Mouse (Mus musculus): ENCODE data around the gene Sostdc1. TPM values are rescaled to one million over a fixed set of nuclear protein-coding genes. Genes with fewer than 3 reads are reported as not detected.
A peak's percentile ranks its signal among the peaks of the same experiment; 100 is the strongest.

Gene Sostdc1
- polyA plus RNA-seq (2011; ENCODE audit: insufficient read length, low read depth, missing spikeins), result 1.1 and 2.4 TPM in 2 replicates

DNA sequence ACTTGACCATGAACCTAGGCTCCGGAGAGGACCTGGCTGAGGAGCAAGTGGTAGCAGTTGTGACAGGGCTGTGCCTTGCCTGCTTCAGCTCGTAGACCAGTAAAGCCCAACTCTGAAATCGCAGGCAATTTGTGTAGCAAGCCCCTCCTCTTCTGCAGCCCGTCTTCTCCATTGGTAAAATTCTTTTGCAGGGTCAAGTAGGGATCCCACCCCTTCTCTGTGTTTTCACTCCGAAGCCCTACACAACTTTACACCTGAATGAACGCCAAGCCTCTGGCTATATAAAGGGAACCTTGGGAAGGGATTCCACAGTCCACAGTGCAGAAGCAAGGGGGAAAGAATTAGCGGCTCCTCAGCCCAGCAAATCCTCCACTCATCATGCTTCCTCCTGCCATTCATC is at the start of gene Sostdc1:
Gene Sostdc1, plus strand, starts transcription at position 224 of the 400 bp plus-strand sequence.
- H3K4me3 ChIP-seq (ENCODE audit: insufficient read depth, low read length), result peak within 1 kb of the TSS; percentile 10; the same call in 1 of the 2 replicates
- H3K27ac ChIP-seq (ENCODE audit: insufficient read depth, low read length), result no peak within 1 kb of the TSS
- H3K4me1 ChIP-seq (ENCODE audit: control insufficient read depth, insufficient read depth, low read length), result no peaks in the 10 kb centered on the region
- TF ChIP-seq CTCF (IDR thresholded peaks at IDR 0.05; ENCODE audit: borderline replicate concordance, insufficient read depth, low read length) (no peak), POLR2A (IDR thresholded peaks at IDR 0.05; ENCODE audit: low read depth, low read length) (no peak)

GRCm38 (mm10) chr12:36267670-36268246 is 46.2 kb upstream of the Sostdc1 start:
- Histone ChIP-seq H3K27ac (ENCODE audit: insufficient read depth, low read length) (no peak overlapping the region), H3K4me1 (ENCODE audit: control insufficient read depth, insufficient read depth, low read length) (no peaks in the 10 kb centered on the region), H3K4me3 (ENCODE audit: insufficient read depth, low read length) (no peak overlapping the region)
- TF ChIP-seq POLR2A (IDR thresholded peaks at IDR 0.05; ENCODE audit: low read depth, low read length) (no peak), CTCF (IDR thresholded peaks at IDR 0.05; ENCODE audit: borderline replicate concordance, insufficient read depth, low read length) (no peak)

- Histone ChIP-seq H3K4me1 (ENCODE audit: control insufficient read depth, insufficient read depth, low read length) (no peaks in the 10 kb centered on the region), H3K4me3 (ENCODE audit: insufficient read depth, low read length) (no peak overlapping the region), H3K27ac (ENCODE audit: insufficient read depth, low read length) (no peak overlapping the region)
- TF ChIP-seq CTCF (IDR thresholded peaks at IDR 0.05; ENCODE audit: borderline replicate concordance, insufficient read depth, low read length) (no peak), POLR2A (IDR thresholded peaks at IDR 0.05; ENCODE audit: low read depth, low read length) (no peak)
Observed at GRCm38 (mm10) chr12:36274823-36275222, 39.1 kb upstream of the Sostdc1 start.

DNA sequence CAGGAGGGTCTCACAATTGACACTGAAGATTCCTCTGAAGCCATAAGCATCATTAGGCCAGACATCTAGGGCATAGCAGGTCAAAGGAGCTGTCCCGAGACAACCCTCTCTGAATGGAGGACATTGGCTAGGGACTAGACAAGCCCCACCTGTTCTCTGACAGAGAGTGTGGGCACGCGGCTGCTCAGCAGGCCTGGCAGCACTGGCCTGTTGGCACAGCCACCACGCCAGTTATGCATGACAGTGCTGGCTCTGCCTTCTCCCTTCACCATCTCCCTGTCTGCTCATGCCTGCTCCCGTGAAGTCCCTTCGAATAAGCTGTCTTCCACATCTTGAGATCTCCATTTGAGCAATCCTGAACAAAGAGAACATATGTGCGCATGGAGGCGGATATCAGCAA is 24.3 kb upstream of the Sostdc1 start:
- H3K27ac ChIP-seq (ENCODE audit: insufficient read depth, low read length), result no peak overlapping the region
- no peaks in the 10 kb centered on the region for H3K4me1 ChIP-seq (ENCODE audit: control insufficient read depth, insufficient read depth, low read length)
- no peak for TF ChIP-seq POLR2A (IDR thresholded peaks at IDR 0.05; ENCODE audit: low read depth, low read length)
- no peak for TF ChIP-seq CTCF (IDR thresholded peaks at IDR 0.05; ENCODE audit: borderline replicate concordance, insufficient read depth, low read length)
- no peak overlapping the region for H3K4me3 ChIP-seq (ENCODE audit: insufficient read depth, low read length)

DNA sequence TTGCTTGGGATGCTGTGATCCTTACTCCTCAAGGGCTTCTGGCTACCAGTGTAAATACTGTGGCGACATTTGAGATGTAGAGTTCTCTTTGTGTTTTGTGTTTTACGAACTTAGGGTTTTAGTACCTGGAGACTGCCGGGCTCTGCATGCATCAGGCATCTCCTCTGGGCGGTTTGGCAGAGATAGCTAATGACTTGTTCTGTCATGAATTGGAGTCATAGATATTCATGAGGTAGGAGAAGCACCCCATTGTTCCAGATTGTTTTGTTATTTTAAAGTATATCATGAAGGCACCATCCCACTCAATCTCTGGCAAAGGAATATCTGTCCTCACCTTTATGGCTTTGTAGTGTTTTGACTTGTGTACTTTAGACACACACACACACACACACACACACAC is 23.5 kb upstream of the Sostdc1 start:
- Histone ChIP-seq H3K4me3 (ENCODE audit: insufficient read depth, low read length) (no peak overlapping the region), H3K27ac (ENCODE audit: insufficient read depth, low read length) (no peak overlapping the region), H3K4me1 (ENCODE audit: control insufficient read depth, insufficient read depth, low read length) (no peaks in the 10 kb centered on the region)
- TF ChIP-seq POLR2A (IDR thresholded peaks at IDR 0.05; ENCODE audit: low read depth, low read length), result no peak
- TF ChIP-seq CTCF (IDR thresholded peaks at IDR 0.05; ENCODE audit: borderline replicate concordance, insufficient read depth, low read length), result no peak

- no peak for TF ChIP-seq POLR2A (IDR thresholded peaks at IDR 0.05; ENCODE audit: low read depth, low read length)
- TF ChIP-seq CTCF (IDR thresholded peaks at IDR 0.05; ENCODE audit: borderline replicate concordance, insufficient read depth, low read length), result no peak
- no peak overlapping the region for H3K4me3 ChIP-seq (ENCODE audit: insufficient read depth, low read length)
- no peak overlapping the region for H3K27ac ChIP-seq (ENCODE audit: insufficient read depth, low read length)
- no peaks in the 10 kb centered on the region for H3K4me1 ChIP-seq (ENCODE audit: control insufficient read depth, insufficient read depth, low read length)
Observed at GRCm38 (mm10) chr12:36291346-36291745, 22.6 kb upstream of the Sostdc1 start.

GRCm38 (mm10) chr12:36302326-36302725 is 11.6 kb upstream of the Sostdc1 start:
- TF ChIP-seq CTCF (IDR thresholded peaks at IDR 0.05; ENCODE audit: borderline replicate concordance, insufficient read depth, low read length) (no peak), POLR2A (IDR thresholded peaks at IDR 0.05; ENCODE audit: low read depth, low read length) (no peak)
- no peak overlapping the region for H3K27ac ChIP-seq (ENCODE audit: insufficient read depth, low read length)
- no peak overlapping the region for H3K4me3 ChIP-seq (ENCODE audit: insufficient read depth, low read length)
- no peaks in the 10 kb centered on the region for H3K4me1 ChIP-seq (ENCODE audit: control insufficient read depth, insufficient read depth, low read length)

DNA sequence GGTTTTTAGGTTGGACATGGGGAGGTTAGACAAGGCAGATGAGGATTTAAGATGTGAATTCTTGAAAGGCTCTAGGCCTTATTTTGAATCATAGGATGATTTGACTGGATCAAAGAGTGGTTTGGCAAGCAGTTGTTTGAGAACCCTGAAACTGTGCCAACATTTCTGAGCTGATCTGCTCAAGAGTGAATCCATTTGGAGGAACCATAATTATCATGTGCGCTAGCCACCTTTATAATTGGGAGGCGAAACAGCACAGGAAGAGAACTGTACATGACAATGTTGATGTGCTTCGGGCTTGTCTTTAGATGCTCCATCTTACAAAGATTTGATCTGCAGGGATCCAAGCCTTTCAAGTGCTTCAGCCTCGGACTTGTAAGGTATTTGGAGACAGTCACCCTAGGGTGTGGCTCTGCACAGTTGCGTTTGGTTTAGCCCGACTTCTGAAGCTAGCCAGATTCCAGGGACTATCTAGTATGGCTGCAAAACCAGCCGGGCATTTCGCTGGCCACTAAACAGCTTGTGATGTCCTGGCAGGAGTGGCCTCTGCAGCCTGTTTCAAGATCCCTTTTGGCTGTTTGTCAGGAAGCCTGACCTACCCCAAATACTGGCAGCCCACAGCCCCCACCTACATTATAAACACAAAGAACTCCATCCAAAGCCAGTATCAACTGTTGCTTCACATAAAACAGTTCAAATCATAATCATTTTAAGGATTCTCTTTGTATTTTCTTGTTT is 10.9 kb upstream of the Sostdc1 start:
- H3K27ac ChIP-seq (ENCODE audit: insufficient read depth, low read length), result no peak overlapping the region
- no peak overlapping the region for H3K4me3 ChIP-seq (ENCODE audit: insufficient read depth, low read length)
- TF ChIP-seq CTCF (IDR thresholded peaks at IDR 0.05; ENCODE audit: borderline replicate concordance, insufficient read depth, low read length), result no peak
- no peak for TF ChIP-seq POLR2A (IDR thresholded peaks at IDR 0.05; ENCODE audit: low read depth, low read length)
- no peaks in the 10 kb centered on the region for H3K4me1 ChIP-seq (ENCODE audit: control insufficient read depth, insufficient read depth, low read length)

- TF ChIP-seq POLR2A (IDR thresholded peaks at IDR 0.05; ENCODE audit: low read depth, low read length), result no peak
- no peak for TF ChIP-seq CTCF (IDR thresholded peaks at IDR 0.05; ENCODE audit: borderline replicate concordance, insufficient read depth, low read length)
- H3K4me1 ChIP-seq (ENCODE audit: control insufficient read depth, insufficient read depth, low read length), result no peaks in the 10 kb centered on the region
- no peak overlapping the region for H3K27ac ChIP-seq (ENCODE audit: insufficient read depth, low read length)
- no peak overlapping the region for H3K4me3 ChIP-seq (ENCODE audit: insufficient read depth, low read length)
Observed at GRCm38 (mm10) chr12:36308737-36309420, 5.1 kb upstream of the Sostdc1 start.

DNA sequence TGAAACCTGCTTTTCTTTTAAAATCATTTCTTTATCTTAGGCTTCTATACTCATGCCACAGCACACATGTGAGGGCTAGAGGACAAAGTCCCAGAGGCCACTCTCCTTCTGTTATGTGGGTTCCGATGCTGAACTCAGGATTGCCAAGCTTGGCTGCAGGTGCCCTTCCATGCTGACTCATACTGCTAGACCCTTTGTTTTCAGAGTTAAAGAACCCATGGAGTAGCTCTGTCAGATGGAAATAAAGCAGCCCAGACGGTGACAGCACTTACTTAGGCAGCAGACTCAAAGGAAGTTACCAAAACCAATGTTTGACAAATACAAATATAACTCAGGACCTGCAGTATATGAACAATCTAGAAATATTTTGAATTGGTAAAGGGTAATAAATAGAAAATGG is 924 bp upstream of the Sostdc1 start:
- Histone ChIP-seq H3K4me1 (ENCODE audit: control insufficient read depth, insufficient read depth, low read length) (no peaks in the 10 kb centered on the region), H3K4me3 (ENCODE audit: insufficient read depth, low read length) (no peak overlapping the region), H3K27ac (ENCODE audit: insufficient read depth, low read length) (no peak overlapping the region)
- TF ChIP-seq POLR2A (IDR thresholded peaks at IDR 0.05; ENCODE audit: low read depth, low read length) (no peak), CTCF (IDR thresholded peaks at IDR 0.05; ENCODE audit: borderline replicate concordance, insufficient read depth, low read length) (no peak)
